Mouse (Mus musculus): ENCODE data around the gene Lrig1.

Gene Lrig1

GRCm38 (mm10) chr6:94647574-94648430 lies 52.2 kb downstream of the Lrig1 start:
- DNase-seq (ENCODE audit: low spot score in 2 of 2) = peak; percentile 76 to 84

DNA sequence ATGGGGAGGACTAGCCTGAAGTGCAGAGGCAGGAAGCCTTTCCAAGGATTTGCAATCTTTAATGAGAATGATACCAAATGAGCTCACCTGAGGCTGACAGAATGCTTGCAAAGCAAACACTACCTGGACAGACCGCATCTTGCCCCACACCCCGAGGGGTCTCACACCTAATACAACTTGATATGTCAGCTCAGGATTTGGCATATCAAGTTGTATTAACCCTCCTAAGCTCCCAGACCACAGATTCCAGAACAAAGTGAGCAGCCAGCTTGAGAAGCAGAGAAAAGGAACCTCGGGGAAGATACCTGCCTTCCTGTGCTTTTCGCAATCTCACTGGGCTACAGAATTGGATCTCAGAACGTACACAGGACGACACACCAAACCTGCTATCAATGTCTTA lies 53.1 kb downstream of the Lrig1 start:
- DNase-seq (ENCODE audit: low spot score in 2 of 2) = no peak

DNA sequence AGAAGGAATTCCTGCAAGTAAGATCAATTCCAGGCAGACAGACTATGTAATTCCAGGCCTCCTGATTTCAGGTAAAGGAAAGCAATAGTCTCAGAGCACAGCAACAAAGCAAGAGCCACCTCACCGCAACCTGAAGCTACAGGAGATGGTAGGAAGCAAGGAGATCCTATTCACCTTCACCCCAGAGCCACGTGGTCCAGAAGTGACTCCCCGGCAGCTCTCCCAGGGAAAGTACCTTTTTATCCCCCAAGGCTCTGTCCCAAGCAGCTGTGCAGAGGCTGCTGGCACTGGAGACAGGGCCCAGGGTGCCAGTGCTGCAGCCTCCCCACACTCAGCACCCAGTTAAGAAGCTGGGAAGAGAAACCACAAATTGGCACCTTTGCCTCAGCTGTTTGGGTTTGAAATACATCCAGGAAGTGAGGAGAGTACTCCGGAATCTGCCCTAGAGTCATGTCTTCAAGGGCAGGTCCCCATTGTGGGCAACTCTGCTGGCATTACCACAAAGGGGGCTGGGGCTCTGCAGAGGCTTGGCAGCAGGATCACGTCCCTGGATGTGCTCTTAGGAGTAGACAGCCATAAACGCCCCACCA lies 53.6 kb downstream of the Lrig1 start:
- DNase-seq (ENCODE audit: low spot score in 2 of 2) = peak in 1 of 2 experiments; percentile 35

- no peak for DNase-seq (ENCODE audit: low spot score in 2 of 2)
Observed at GRCm38 (mm10) chr6:94645723-94646122, 54.2 kb downstream of the Lrig1 start.

- no peak for DNase-seq (ENCODE audit: low spot score in 2 of 2)
Observed at GRCm38 (mm10) chr6:94644641-94645040, 55.3 kb downstream of the Lrig1 start.

DNA sequence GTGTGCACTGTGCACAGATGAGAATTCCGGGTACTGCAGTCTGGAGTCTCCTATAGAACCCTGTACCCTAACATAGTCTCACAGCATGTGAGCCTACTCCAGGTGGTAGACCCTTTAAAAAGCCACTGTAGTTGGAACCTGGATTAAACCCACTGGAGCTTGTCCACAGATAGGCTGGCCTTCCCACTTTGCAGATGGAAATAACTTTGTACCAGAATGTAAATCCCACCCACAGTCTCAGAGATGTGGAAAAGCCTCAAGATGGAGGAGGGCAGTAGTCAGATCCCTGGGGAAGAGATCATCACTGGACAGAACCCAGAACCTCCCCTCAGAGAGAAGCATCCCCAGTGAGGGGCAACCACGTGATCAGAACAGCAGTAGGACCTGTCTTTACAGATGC lies 56.0 kb downstream of the Lrig1 start:
- no peak for DNase-seq (ENCODE audit: low spot score in 2 of 2)

GRCm38 (mm10) chr6:94642048-94642447 lies 57.9 kb downstream of the Lrig1 start:
- no peak for DNase-seq (ENCODE audit: low spot score in 2 of 2)

DNA sequence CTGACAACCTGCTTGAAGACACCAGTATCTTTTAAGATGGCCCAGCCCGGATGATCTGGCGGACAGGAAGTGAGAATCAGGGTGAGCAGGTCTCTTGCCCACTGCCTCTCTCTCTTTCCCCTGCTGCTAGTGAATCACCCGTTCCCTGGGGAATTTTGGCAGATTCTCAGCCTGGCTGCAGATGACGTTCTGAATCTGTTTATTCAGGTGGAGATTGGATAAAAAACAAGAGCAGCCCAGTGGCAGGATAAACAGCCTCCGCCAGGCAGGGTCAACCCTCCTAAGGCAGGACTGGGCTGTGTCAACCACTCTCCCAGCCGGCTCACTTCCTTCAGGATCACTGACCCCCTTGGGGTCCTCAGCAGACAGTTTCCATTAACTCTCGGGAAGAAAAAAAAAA lies 59.7 kb downstream of the Lrig1 start:
- no peak for DNase-seq (ENCODE audit: low spot score in 2 of 2)

GRCm38 (mm10) chr6:94637024-94637434 lies 62.9 kb downstream of the Lrig1 start:
- no peak for DNase-seq (ENCODE audit: low spot score in 2 of 2)

GRCm38 (mm10) chr6:94635343-94635742 lies 64.6 kb downstream of the Lrig1 start:
- DNase-seq (ENCODE audit: low spot score in 2 of 2) = no peak

DNA sequence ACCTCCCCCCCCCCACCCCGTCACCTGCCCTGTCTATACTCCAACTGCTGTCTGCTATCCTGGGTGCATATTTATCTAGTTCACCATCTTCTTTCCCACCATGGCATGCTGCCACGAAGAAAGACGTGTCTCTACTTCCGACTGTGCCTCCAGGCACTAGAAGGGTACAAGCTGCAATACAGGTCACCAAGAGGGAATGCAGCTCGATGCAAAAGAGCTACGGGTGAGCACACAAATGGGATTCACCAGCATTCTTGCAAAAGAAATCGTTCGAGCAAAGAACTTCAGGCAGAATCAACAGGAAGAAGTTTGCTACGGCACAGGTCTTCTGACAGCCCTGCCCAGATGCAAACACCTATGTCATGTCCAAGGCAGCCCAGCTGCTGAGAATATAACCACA lies 65.2 kb downstream of the Lrig1 start:
- no peak for DNase-seq (ENCODE audit: low spot score in 2 of 2)

- DNase-seq (ENCODE audit: low spot score in 2 of 2) = no peak
Observed at GRCm38 (mm10) chr6:94634274-94634673, 65.7 kb downstream of the Lrig1 start.

GRCm38 (mm10) chr6:94631779-94632082 lies 68.2 kb downstream of the Lrig1 start:
- DNase-seq (ENCODE audit: low spot score in 2 of 2) = no peak

DNA sequence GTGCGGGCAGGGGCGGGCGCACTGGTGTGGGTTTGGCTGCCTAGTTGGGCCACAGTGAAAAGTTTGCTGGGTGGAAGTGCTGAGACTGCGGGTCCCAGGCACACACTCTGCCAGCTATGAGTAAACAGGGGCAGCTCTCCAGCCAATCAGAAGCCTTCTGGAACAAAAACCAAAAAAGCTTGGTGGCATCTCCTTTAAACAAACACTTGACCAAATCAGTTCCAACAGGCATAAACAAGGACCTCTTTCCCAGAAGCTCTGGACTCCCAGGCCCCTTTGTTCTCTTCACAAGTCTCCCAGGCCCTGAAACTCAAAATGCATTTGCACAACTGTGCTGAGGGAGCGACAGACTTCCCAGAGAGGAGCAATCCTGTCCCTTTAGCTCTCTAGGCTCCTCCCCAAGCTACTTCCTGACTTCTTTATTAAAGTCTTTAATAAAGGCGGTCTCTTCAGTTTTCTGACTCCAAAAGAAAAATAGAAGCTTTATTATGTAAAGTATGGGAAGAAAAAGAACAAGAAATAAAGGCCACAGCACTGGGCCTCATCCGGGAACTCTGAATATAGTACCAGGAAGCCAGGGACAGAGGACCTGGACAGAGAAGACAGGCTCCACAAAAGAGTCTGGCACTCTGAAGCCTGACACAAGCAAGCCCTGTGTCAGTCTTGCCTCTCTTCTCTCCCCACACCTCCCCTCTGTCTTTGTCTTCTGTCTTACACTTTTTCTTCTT lies 68.7 kb downstream of the Lrig1 start:
- DNase-seq (ENCODE audit: low spot score in 2 of 2) = no peak

DNA sequence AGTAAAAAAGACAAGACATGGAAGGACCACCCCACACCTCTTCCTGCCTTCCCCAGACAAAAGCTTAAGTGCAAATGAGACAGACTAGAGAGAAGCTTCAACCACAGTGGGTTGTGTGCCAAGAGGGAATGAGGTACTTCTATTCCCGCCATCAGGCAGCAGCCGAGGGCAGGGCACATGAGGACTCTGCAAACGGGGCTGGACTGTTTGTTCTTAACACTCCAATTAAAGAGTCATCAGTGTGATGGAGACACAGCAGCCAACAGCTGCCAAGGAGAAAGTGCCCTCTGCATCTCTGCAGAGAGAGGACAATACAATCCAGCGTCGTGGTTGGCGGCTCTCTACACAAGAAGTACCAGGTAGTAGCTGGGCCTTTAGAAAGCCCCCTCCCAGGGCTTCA lies 71.2 kb downstream of the Lrig1 start:
- no peak for DNase-seq (ENCODE audit: low spot score in 2 of 2)

DNA sequence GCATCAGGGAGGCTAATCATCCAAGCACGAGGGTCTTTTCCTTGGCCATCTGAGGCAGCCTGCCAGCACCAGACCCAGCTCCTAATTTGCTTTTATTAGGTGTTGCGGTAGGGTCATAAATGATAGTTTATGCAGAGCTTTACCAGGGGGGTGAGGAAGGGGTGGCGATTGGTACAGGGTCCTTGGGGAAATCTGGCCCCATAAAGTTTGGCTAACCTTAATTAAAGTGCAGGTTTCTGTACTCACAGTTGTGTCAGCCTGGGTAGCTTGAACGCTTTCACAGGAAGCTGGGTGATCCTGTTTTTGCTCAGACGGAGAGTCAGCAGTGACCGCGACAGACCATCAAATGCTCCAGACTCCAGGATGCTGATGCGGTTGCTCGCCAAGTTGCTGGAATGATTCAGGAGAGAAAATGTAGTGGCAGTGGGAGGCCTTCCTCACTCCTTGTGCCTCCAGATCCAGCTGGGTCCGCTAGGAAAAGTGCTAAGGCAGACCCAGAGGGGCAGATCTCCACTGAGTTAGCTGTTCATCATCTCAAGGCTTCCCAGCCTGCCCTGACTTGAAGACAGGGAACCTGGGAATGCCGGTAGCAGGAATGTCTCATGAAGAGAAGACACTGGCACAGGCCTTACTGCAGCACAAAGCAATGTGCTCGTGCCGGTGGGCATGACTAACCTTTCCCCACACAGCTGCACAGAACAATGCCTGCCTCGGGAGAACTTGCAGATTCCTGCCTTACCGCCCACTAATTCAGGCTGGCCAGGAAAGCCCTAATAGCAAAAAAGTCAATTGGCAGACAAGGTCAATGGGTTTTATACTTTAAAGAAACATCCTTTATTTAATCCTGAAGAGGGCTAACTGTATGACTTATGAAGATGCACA lies 72.0 kb downstream of the Lrig1 start:
- no peak for DNase-seq (ENCODE audit: low spot score in 2 of 2)

DNA sequence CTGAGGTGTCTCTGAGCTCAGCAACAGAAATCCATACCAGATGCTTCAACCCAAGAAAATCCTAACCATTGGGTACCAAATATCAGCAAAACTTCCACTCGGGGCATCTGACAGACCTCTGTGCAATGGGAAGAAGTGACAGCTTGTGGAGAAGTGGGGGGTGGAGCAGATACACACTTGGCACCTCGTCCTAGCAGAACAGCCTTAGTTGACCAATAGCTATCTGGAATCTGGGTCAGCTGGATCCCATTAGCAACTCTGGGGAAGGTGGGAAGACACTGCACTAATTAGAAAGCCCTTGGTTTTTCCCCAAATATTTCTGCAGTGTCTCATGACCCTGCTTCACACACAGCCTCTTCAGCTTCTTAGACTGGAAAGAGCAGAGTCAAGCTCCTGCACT lies 73.2 kb downstream of the Lrig1 start:
- no peak for DNase-seq (ENCODE audit: low spot score in 2 of 2)

DNA sequence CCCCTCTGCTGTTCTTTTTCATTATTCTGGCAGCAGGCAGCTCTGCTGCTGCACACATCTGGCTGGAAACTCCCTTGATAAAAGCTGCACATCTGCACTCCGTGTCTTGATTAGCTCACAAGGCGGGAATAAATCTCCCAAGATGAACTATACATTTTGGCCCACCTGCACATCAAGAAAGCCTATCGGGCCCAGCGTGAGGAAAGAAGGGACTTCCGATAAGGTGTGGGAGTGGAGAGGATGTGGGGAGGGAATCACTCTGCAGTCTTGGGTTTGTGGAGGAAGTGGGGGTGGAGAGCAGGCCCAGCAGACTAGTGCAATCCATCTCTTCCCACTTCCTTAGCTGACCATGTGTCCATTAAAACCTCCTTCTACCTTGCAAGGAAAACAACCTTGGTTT lies 74.1 kb downstream of the Lrig1 start:
- no peak for DNase-seq (ENCODE audit: low spot score in 2 of 2)

DNA sequence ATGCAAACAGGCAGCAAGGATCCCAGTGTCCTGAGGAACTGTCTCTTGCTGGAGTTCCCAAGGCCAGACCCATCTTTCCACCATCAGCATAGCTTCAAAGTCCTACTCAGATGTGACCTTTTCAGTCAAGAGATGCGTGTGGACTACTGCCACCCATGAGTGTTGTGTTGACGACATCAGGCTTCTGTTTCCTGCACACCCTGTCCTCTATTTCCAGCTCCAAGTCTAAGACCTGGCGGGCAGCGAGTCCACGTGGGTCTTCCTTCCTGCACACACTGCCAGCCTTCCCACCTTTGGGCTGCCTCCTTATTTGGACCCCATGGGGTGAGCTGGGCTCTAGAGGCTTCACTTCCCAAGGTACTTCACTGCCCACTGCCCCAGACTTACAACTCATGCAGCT lies 75.4 kb downstream of the Lrig1 start:
- no peak for DNase-seq (ENCODE audit: low spot score in 2 of 2)

- DNase-seq (ENCODE audit: low spot score in 2 of 2) = peak; percentile 60 to 83
Observed at GRCm38 (mm10) chr6:94622983-94623382, 77.0 kb downstream of the Lrig1 start.

DNA sequence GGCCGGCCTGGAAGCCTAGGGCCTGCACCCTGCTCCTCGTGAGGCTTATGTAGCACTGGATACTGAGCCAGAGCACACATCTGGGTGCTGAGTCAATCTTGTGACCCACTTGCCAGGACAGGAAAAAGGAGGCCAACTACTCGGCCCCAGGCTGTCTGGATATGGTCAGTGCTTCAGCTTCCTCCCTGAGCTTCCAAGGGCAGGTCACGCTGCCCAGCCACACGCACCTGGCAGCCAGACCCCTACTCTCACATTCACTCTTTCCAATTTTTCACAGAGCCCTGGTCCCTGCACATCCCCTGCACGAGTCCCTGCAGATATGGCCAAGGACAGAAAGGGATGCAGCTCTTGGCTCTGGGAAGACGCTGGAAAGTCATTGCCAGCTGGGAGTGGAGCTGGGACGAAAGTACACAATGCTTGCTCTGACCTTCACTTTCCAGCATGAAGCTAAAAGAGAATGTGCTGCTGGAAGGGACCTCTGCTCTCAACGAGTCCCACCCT lies 79.1 kb downstream of the Lrig1 start:
- no peak for DNase-seq (ENCODE audit: low spot score in 2 of 2)

DNA sequence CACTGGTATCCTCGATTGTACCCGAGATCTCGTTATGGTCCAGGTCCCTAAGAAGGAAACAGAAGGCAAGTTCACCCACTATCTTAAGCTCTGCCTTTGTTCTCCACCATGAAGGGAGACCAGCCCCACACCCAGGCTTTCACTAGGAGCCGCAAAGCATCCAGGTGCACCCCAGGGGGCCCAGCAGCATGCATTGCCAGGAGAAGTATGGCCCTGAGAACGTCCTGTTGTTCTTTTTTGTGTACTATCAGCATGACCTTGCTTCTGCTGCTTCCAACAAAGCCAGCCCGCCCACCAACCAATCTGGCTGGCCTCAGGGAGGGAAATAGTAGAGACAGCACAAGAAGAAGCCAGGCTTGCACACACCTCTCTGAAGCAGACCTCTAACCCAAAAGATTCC lies 79.7 kb downstream of the Lrig1 start:
- DNase-seq (ENCODE audit: low spot score in 2 of 2) = no peak

Data from thymus, postnatal 10 days (tissue).